Mouse (Mus musculus) limb, embryonic 14.5 days (tissue): ENCODE results near the gene Cox10. TPM values are rescaled to one million over a fixed set of nuclear protein-coding genes. Genes with fewer than 3 reads are reported as not detected.

Experiments
- ATAC-seq: fragments of 200-750 bp; cut with Nextera tagmentation; 2 replicates; pipeline ENCODE4 v1.8.0; 2017; ENCODE audit warnings: low read depth, moderate number of reproducible peaks, moderate TSS enrichment; ENCODE audit not compliant: low FRiP score
- DNase-seq: peaks from one replicate; pipeline ENCODE4 v3.0.0-alpha.2; 2015; ENCODE audit warnings: low spot score
- H3K27ac ChIP-seq: fragments of 300-500 bp; sonication (generic); replicated peaks from 2 replicates; pipeline ENCODE4 v1.5.1; 2014; ENCODE audit warnings: low read depth, mild to moderate bottlenecking, low read length, moderate library complexity, mixed read lengths
- H3K27me3 ChIP-seq: fragments of 300-500 bp; sonication (generic); 2 replicates; pipeline ENCODE4 v1.6.1; 2014; ENCODE audit warnings: low read length, mixed read lengths; ENCODE audit not compliant: control insufficient read depth, insufficient read depth
- H3K36me3 ChIP-seq: fragments of 300-500 bp; sonication (generic); 2 replicates; pipeline ENCODE4 v1.6.1; 2014; ENCODE audit warnings: mild to moderate bottlenecking, low read length, moderate library complexity, mixed read lengths; ENCODE audit not compliant: control insufficient read depth, insufficient read depth
- H3K4me1 ChIP-seq: fragments of 300-500 bp; sonication (generic); 2 replicates; pipeline ENCODE4 v1.6.1; 2014; ENCODE audit warnings: antibody characterized with exemption, low read length, mixed read lengths; ENCODE audit not compliant: control insufficient read depth, insufficient read depth
- H3K4me2 ChIP-seq: fragments of 300-500 bp; sonication (generic); replicated peaks from 2 replicates; pipeline ENCODE4 v1.6.1; 2014; ENCODE audit warnings: low read depth, mild to moderate bottlenecking, low read length, moderate library complexity; ENCODE audit not compliant: severe bottlenecking
- H3K4me3 ChIP-seq: fragments of 300-500 bp; sonication (generic); replicated peaks from 2 replicates; pipeline ENCODE4 v1.5.1; 2014; ENCODE audit warnings: low read length
- H3K9ac ChIP-seq: fragments of 300-500 bp; sonication (generic); 2 replicates; pipeline ENCODE4 v1.6.1; 2014; ENCODE audit warnings: mild to moderate bottlenecking, low read depth, low read length, moderate library complexity; ENCODE audit not compliant: severe bottlenecking
- H3K9me3 ChIP-seq: fragments of 300-500 bp; sonication (generic); 2 replicates; pipeline ENCODE4 v1.6.1; 2016; ENCODE audit warnings: low read length; ENCODE audit not compliant: control insufficient read depth
- POLR2A ChIP-seq: fragments of 200-500 bp; IDR thresholded peaks from 2 replicates; pipeline ENCODE4 v1.8.0; 2012; ENCODE audit warnings: inconsistent platforms, mild to moderate bottlenecking, moderate library complexity, borderline replicate concordance; ENCODE audit not compliant: insufficient read depth, insufficient read length; ENCODE audit errors: extremely low read depth
- WGBS: fragments of 180-500 bp; shearing (Covaris S2); extraction: QIAGEN DNeasy Blood & Tissue Kit; methylation state at CpG from one replicate; pipeline ENCODE4 v1.1.7; 2014; 5-methylcytosine and 5-hydroxymethylcytosine counted together
- polyA plus RNA-seq, 2 experiments: library from polyadenylated mRNA; depleted of rRNA in 1 of 2; stranded (reverse) in 1 of 2; unstranded in 1 of 2; fragments of >200 nt; fragmentation: Nextera tagmentation in 1 of 2; extraction: Ambion mirVana in 1 of 2; gene quantifications; 2 replicates each; pipeline versions ENCODE4 v1.2.1 to v1.2.3; 2012 to 2014

The Cox10 gene
- polyA plus RNA-seq, 2 experiments, result 13.3 to 20.6 TPM

- no peaks in the 10 kb centered on the region for H3K36me3 ChIP-seq
- no peak for DNase-seq
- 74% methylated on average over 15 of the region's 15 CpGs for WGBS
- H3K27me3 ChIP-seq, result no peaks in the 10 kb centered on the region
- no peak overlapping the region for H3K4me3 ChIP-seq
- ATAC-seq, result no peak
- no peak overlapping the region for H3K9ac ChIP-seq
- H3K9me3 ChIP-seq, result no peaks in the 10 kb centered on the region
- TF ChIP-seq POLR2A, result no peak
- no peak overlapping the region for H3K4me2 ChIP-seq
- H3K4me1 ChIP-seq, result no peaks in the 10 kb centered on the region; the same call in 1 of the 2 replicates
- H3K27ac ChIP-seq, result no peak overlapping the region
Measured at GRCm38 (mm10) chr11:64037471-64038125, 41.7 kb downstream of the Cox10 start.

GRCm38 (mm10) chr11:64036306-64036705 lies 43.0 kb downstream of the Cox10 start:
- Histone ChIP-seq H3K9me3 (no peaks in the 10 kb centered on the region), H3K4me2 (no peak overlapping the region), H3K27me3 (no peaks in the 10 kb centered on the region), H3K27ac (no peak overlapping the region), H3K4me3 (no peak overlapping the region), H3K9ac (no peak overlapping the region), H3K36me3 (no peaks in the 10 kb centered on the region), H3K4me1 (no peaks in the 10 kb centered on the region; the same call in 1 of the 2 replicates)
- DNase-seq, result no peak
- no peak for ATAC-seq
- 84% methylated on average over 7 of the region's 7 CpGs for WGBS
- no peak for TF ChIP-seq POLR2A

- Histone ChIP-seq H3K27me3 (no peaks in the 10 kb centered on the region), H3K9me3 (no peaks in the 10 kb centered on the region), H3K4me2 (no peak overlapping the region), H3K27ac (no peak overlapping the region), H3K36me3 (no peaks in the 10 kb centered on the region), H3K4me1 (no peaks in the 10 kb centered on the region; the same call in 1 of the 2 replicates), H3K9ac (no peak overlapping the region), H3K4me3 (no peak overlapping the region)
- 95% methylated on average over 4 of the region's 4 CpGs for WGBS
- DNase-seq (no peak), ATAC-seq (no peak)
- TF ChIP-seq POLR2A, result no peak
Measured at GRCm38 (mm10) chr11:64035709-64036108, 43.6 kb downstream of the Cox10 start.

- no peak for TF ChIP-seq POLR2A
- DNase-seq, result no peak
- no peak overlapping the region for H3K4me3 ChIP-seq
- no peak overlapping the region for H3K4me2 ChIP-seq
- WGBS, result 88% methylated on average over 5 of the region's 5 CpGs
- no peaks in the 10 kb centered on the region; the same call in 1 of the 2 replicates for H3K4me1 ChIP-seq
- H3K27ac ChIP-seq, result no peak overlapping the region
- H3K9me3 ChIP-seq, result no peaks in the 10 kb centered on the region
- H3K36me3 ChIP-seq, result no peaks in the 10 kb centered on the region
- H3K9ac ChIP-seq, result no peak overlapping the region
- H3K27me3 ChIP-seq, result no peaks in the 10 kb centered on the region
- ATAC-seq, result no peak
Measured at GRCm38 (mm10) chr11:64034686-64035085, 44.6 kb downstream of the Cox10 start.

- DNase-seq (peak; percentile 60), ATAC-seq (no peak)
- no peaks in the 10 kb centered on the region for H3K9me3 ChIP-seq
- no peak overlapping the region for H3K4me2 ChIP-seq
- no peak overlapping the region for H3K9ac ChIP-seq
- WGBS, result 34% methylated on average over 8 of the region's 8 CpGs
- H3K27me3 ChIP-seq, result no peaks in the 10 kb centered on the region
- H3K4me3 ChIP-seq, result no peak overlapping the region
- H3K4me1 ChIP-seq, result peaks cover 16% of the 10 kb centered on the region
- no peaks in the 10 kb centered on the region for H3K36me3 ChIP-seq
- H3K27ac ChIP-seq, result no peak overlapping the region
- TF ChIP-seq POLR2A, result no peak
Measured at GRCm38 (mm10) chr11:64027423-64027822, 51.8 kb downstream of the Cox10 start.

- DNase-seq, result no peak
- Histone ChIP-seq H3K9ac (no peak overlapping the region), H3K27me3 (no peaks in the 10 kb centered on the region), H3K36me3 (no peaks in the 10 kb centered on the region), H3K4me2 (no peak overlapping the region), H3K4me1 (peaks cover 19% of the 10 kb centered on the region), H3K9me3 (no peaks in the 10 kb centered on the region), H3K4me3 (no peak overlapping the region), H3K27ac (no peak overlapping the region)
- TF ChIP-seq POLR2A, result no peak
- no peak for ATAC-seq
- 63% methylated on average over 4 of the region's 4 CpGs for WGBS
Measured at GRCm38 (mm10) chr11:64025843-64026242, 53.4 kb downstream of the Cox10 start.
